Mouse (Mus musculus): ENCODE measurements at regions not wholly inside any gene's neighbourhood (a gene's known extent, or its start where the extent isn't known, plus 50 kb on each side); places are given as distances from the start of the nearest gene placed in this dataset.
A peak's percentile ranks its signal among the peaks of the same experiment; 100 is the strongest.

- no peaks in the 10 kb centered on the region for H3K9me3 ChIP-seq
- no peaks in the 10 kb centered on the region for H3K27me3 ChIP-seq
- H3K4me3 ChIP-seq = no peak overlapping the region
- 83% methylated on average over 2 of the region's 2 CpGs for WGBS
- no peak overlapping the region for H3K9ac ChIP-seq
- no peak for ATAC-seq (ENCODE audit: low read depth)
- H3K4me1 ChIP-seq (replicated peaks) = no peaks in the 10 kb centered on the region
- no peak overlapping the region for H3K4me2 ChIP-seq
- H3K36me3 ChIP-seq = no peaks in the 10 kb centered on the region
- no peak overlapping the region for H3K27ac ChIP-seq (replicated peaks)
Observed at GRCm38 (mm10) chr2:83105070-83105469, 161.6 kb downstream of the Fsip2 start.

GRCm38 (mm10) chr2:83126340-83126739 lies 182.9 kb downstream of the Fsip2 start:
- no peak overlapping the region for H3K4me2 ChIP-seq
- H3K27ac ChIP-seq (replicated peaks) = no peak overlapping the region
- H3K4me3 ChIP-seq = no peak overlapping the region
- peaks cover 9% of the 10 kb centered on the region for H3K4me1 ChIP-seq (replicated peaks)
- no peaks in the 10 kb centered on the region for H3K27me3 ChIP-seq
- WGBS = 80% methylated on average over 4 of the region's 4 CpGs
- no peaks in the 10 kb centered on the region for H3K36me3 ChIP-seq
- no peak overlapping the region for H3K9ac ChIP-seq
- ATAC-seq (ENCODE audit: low read depth) = no peak
- peaks cover 7% of the 10 kb centered on the region; the same call in 1 of the 2 replicates for H3K9me3 ChIP-seq

- H3K36me3 ChIP-seq = no peaks in the 10 kb centered on the region
- H3K4me3 ChIP-seq = no peak overlapping the region
- peak overlapping the region; percentile 71; the same call in 1 of the 2 replicates for H3K27ac ChIP-seq (replicated peaks)
- H3K4me2 ChIP-seq = no peak overlapping the region
- no peaks in the 10 kb centered on the region for H3K9me3 ChIP-seq
- H3K27me3 ChIP-seq = no peaks in the 10 kb centered on the region
- no peak overlapping the region for H3K9ac ChIP-seq
- ATAC-seq (ENCODE audit: low read depth) = peak; percentile 40; the same call in 1 of the 2 replicates
- WGBS = 38% methylated on average over 2 of the region's 2 CpGs
- peaks cover 16% of the 10 kb centered on the region for H3K4me1 ChIP-seq (replicated peaks)
Observed at GRCm38 (mm10) chr2:83130709-83131108, 187.3 kb downstream of the Fsip2 start.

GRCm38 (mm10) chr2:83131285-83131852 lies 187.9 kb downstream of the Fsip2 start:
- Histone ChIP-seq H3K27ac (replicated peaks) (peak overlapping the region; percentile 71; the same call in 1 of the 2 replicates), H3K4me3 (no peak overlapping the region), H3K9me3 (no peaks in the 10 kb centered on the region), H3K9ac (no peak overlapping the region), H3K4me2 (no peak overlapping the region), H3K4me1 (replicated peaks) (peaks cover 16% of the 10 kb centered on the region), H3K27me3 (no peaks in the 10 kb centered on the region), H3K36me3 (no peaks in the 10 kb centered on the region)
- WGBS = 45% methylated on average over 4 of the region's 4 CpGs
- peak; percentile 36 for ATAC-seq (ENCODE audit: low read depth)

GRCm38 (mm10) chr2:83165853-83166252 lies 222.4 kb downstream of the Fsip2 start:
- 43% methylated on average over 4 of the region's 4 CpGs for WGBS
- H3K27ac ChIP-seq (replicated peaks) = no peak overlapping the region
- no peak for ATAC-seq (ENCODE audit: low read depth)
- no peak overlapping the region for H3K4me3 ChIP-seq
- H3K36me3 ChIP-seq = no peaks in the 10 kb centered on the region
- H3K9me3 ChIP-seq = no peaks in the 10 kb centered on the region
- H3K9ac ChIP-seq = no peak overlapping the region
- H3K4me2 ChIP-seq = no peak overlapping the region
- H3K4me1 ChIP-seq (replicated peaks) = no peaks in the 10 kb centered on the region
- no peaks in the 10 kb centered on the region for H3K27me3 ChIP-seq
